ENCODE assay signal across 25 mouse cellular contexts in the genomic region with DNA sequence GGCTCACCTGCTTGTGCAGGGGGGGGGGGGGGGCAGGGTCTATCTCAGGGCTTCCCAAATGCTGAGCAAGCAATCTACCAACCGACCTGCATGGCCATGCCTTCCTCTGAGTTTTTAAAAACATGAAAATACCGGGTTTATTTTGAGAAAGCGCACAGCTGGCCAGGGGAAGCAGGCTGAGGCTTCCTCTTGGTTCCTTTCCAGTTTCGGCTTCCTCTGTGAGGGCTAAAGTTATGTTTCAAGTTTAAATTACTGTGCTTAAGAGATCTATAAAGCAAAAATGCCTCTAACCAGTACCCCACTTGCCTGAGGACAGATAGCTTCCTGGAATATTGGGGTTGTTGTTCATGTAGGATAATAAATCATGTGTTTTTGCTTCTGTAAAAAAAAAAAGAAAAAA. TPM values are rescaled to one million over a fixed set of nuclear protein-coding genes. Genes with fewer than 3 reads are reported as not detected.
DNase-seq lines count a peak whose midpoint lies in the region; ATAC-seq and TF ChIP-seq lines count a peak whose summit lies in the region.
"Had no signal": no experiment of that assay in that cellular context is flagged by ENCODE, and none has a peak within 500 bp of the region (broad histone marks: within the 10 kb centered on the region; RNA-seq: fewer than 3 reads in every experiment).

No protein-coding gene starts in this region.

- no peak for TF ChIP-seq CTCF in gastrocnemius, adult 2 months (IDR thresholded peaks at IDR 0.05)

- peaks cover 4% of the 10 kb centered on the region; the same call in 1 of the 2 replicates for H3K27me3 ChIP-seq in kidney, embryonic 15.5 days
- H3K27me3 ChIP-seq: midbrain, embryonic 12.5 days had no signal

- ATAC-seq in kidney, embryonic 15.5 days (replicated peaks; ENCODE audit: low FRiP score) = no peak
- no peak for ATAC-seq in megakaryocyte, adult 5-6 weeks (ENCODE audit: poor library complexity, severe bottlenecking)
- ATAC-seq: hindbrain, embryonic 16.5 days; intestine, postnatal 0 days had no signal

- DNase-seq in gastrocnemius, adult 2 months = no peak
- no peak for DNase-seq in gastrocnemius, postnatal 10 days
- no peak for DNase-seq in kidney, adult 11 months
- peak; percentile 18 for DNase-seq in 416B (ENCODE audit: low read depth)
- peak; percentile 38 to 52 for DNase-seq in kidney, postnatal 36 days
- no peak for DNase-seq in right cerebral cortex, postnatal 10 days (ENCODE audit: low spot score in 2 of 2)
- DNase-seq: B cell, adult 2 months; cerebellum, adult 2 months; cerebellum, postnatal 36 days; gastrocnemius, postnatal 25 days; spleen, adult 18-20 months; thymus, adult 18-20 months had no signal

- H3K36me3 ChIP-seq in kidney, embryonic 15.5 days = no peaks in the 10 kb centered on the region
- H3K36me3 ChIP-seq: heart, embryonic 15.5 days; limb, embryonic 12.5 days; midbrain, embryonic 12.5 days had no signal

- no peaks in the 10 kb centered on the region for H3K9me3 ChIP-seq in kidney, embryonic 15.5 days (replicated peaks)
- H3K9me3 ChIP-seq: heart, embryonic 15.5 days; limb, embryonic 12.5 days; midbrain, embryonic 12.5 days had no signal

- intact Hi-C loops in gastrocnemius, adult 2 months (cut with DNase I) = no loop called here

- peaks cover 6% of the 10 kb centered on the region for H3K4me1 ChIP-seq in kidney, embryonic 15.5 days
- H3K4me1 ChIP-seq: limb, embryonic 12.5 days; midbrain, embryonic 12.5 days had no signal

- H3K9ac ChIP-seq in kidney, embryonic 15.5 days = no peak overlapping the region
- H3K9ac ChIP-seq: heart, embryonic 15.5 days; limb, embryonic 12.5 days; liver, embryonic 14.5 days; midbrain, embryonic 12.5 days had no signal

- H3K4me2 ChIP-seq in kidney, embryonic 15.5 days = no peak overlapping the region
- H3K4me2 ChIP-seq: heart, embryonic 15.5 days; limb, embryonic 12.5 days; midbrain, embryonic 12.5 days had no signal

- 50% methylated on average over 4 of the region's 4 CpGs for WGBS in kidney, embryonic 15.5 days

- no peak overlapping the region for H3K4me3 ChIP-seq in gastrocnemius, adult 2 months
- no peak overlapping the region for H3K4me3 ChIP-seq in kidney, embryonic 15.5 days (replicated peaks)
- H3K4me3 ChIP-seq: heart, embryonic 15.5 days; limb, embryonic 12.5 days; midbrain, embryonic 12.5 days had no signal

- H3K27ac ChIP-seq in gastrocnemius, adult 2 months = peak overlapping the region; percentile 41; the same call in 1 of the 2 replicates
- 0 out of 2 replicates have a peak overlapping the region, but pooled peaks have one; percentile 32 for H3K27ac ChIP-seq in kidney, embryonic 15.5 days
- H3K27ac ChIP-seq: heart, embryonic 15.5 days; limb, embryonic 12.5 days; liver, embryonic 14.5 days; midbrain, embryonic 12.5 days had no signal

RNA-seq across cellular contexts. Expression of gene Pla2g2d, which starts 10.6 kb away (rescaled TPM):
- total RNA-seq in gastrocnemius, adult 2 months (2021) = under 1 TPM in 1 of 2 experiments, not detected in 1; 0.28 TPM
- total RNA-seq in gastrocnemius, postnatal 10 days (2021) = not detected
- 0.21 TPM in 1 of 2 replicates, not detected in the other for polyA plus RNA-seq in kidney, embryonic 15.5 days (2015; fragmentation: Nextera tagmentation; extraction: Ambion mirVana)
- total RNA-seq in megakaryocyte, adult 5-6 weeks (2015) = not detected in 2 replicates
- total RNA-seq in megakaryocyte, adult 5-6 weeks (2017) = not detected in 2 replicates
- total RNA-seq: hematopoietic stem cell, adult 5-6 weeks; monocyte, adult 5-6 weeks had no signal
- polyA plus RNA-seq: forebrain, embryonic 11.5 days; heart, embryonic 15.5 days; limb, embryonic 12.5 days; liver, embryonic 14.5 days; lung, embryonic 16.5 days had no signal

RNA-seq across cellular contexts. Expression of gene Pla2g2f, which starts 28.7 kb away (rescaled TPM):
- not detected for total RNA-seq in gastrocnemius, adult 2 months (2021)
- not detected for total RNA-seq in gastrocnemius, postnatal 10 days (2021)
- polyA plus RNA-seq in kidney, embryonic 15.5 days (2015; fragmentation: Nextera tagmentation; extraction: Ambion mirVana) = 0.19 and 0.93 TPM in 2 replicates
- total RNA-seq in megakaryocyte, adult 5-6 weeks (2015) = not detected in 2 replicates
- total RNA-seq in megakaryocyte, adult 5-6 weeks (2017) = not detected in 2 replicates
- total RNA-seq: gastrocnemius, postnatal 25 days; hematopoietic stem cell, adult 5-6 weeks; left cerebral cortex, adult 8-10 months; monocyte, adult 5-6 weeks had no signal
- polyA plus RNA-seq: lung, embryonic 16.5 days had no signal

RNA-seq across cellular contexts. Expression of gene Ubxn10, which starts 49.2 kb away (rescaled TPM):
- total RNA-seq in gastrocnemius, adult 2 months (2021) = under 1 TPM in 1 of 2 experiments, not detected in 1; 0.20 TPM
- under 1 TPM; 0.20 to 0.28 TPM for total RNA-seq in gastrocnemius, postnatal 10 days (2021)
- 1.0 and 1.8 TPM in 2 replicates for polyA plus RNA-seq in kidney, embryonic 15.5 days (2015; fragmentation: Nextera tagmentation; extraction: Ambion mirVana)
- not detected in 2 replicates for total RNA-seq in megakaryocyte, adult 5-6 weeks (2015)
- not detected in 2 replicates for total RNA-seq in megakaryocyte, adult 5-6 weeks (2017)
- total RNA-seq: hematopoietic stem cell, adult 5-6 weeks; monocyte, adult 5-6 weeks had no signal

Comparison
In these comparisons a context has a peak if more than half of its experiments do, and no peak if none do; other contexts are left out.
1. DNase-seq: peak in 416B (single experiment) and kidney, postnatal 36 days (2 of 2); none in gastrocnemius, adult 2 months (single experiment), gastrocnemius, postnatal 10 days (single experiment), kidney, adult 11 months (single experiment) and right cerebral cortex, postnatal 10 days (0 of 2).